Mouse (Mus musculus): ENCODE data around the gene Laptm5. TPM values are rescaled to one million over a fixed set of nuclear protein-coding genes. Genes with fewer than 3 reads are reported as not detected.

Laptm5 gene
- polyA plus RNA-seq, 1 experiment from 2014 or later, result 23.7 TPM

DNA sequence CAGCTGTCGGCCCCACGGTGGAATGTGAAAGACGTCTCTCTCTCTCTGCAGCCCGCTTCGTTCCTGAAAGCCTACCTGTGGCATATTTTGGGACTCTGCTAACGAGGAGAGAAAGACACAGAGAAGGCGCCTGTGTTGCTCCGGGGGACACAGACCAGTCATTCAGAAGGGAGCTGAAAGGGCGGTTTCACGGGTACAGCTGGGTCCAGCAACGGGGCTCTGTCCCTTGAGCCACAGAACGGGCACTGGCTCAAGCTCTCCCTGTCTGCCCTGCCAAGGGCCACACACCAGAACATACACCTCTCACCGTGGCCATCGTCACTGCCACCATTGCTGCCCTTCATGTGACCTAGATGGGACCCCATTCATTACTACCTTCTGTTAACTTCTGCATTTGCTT is 29.7 kb downstream of the Laptm5 start:
- no peaks in the 10 kb centered on the region for H3K36me3 ChIP-seq
- no peaks in the 10 kb centered on the region for H3K9me3 ChIP-seq
- H3K9ac ChIP-seq (replicated peaks), result no peak overlapping the region
- ATAC-seq, result no peak
- 67% methylated on average over 14 of the region's 14 CpGs for WGBS
- no peak overlapping the region for H3K4me3 ChIP-seq (replicated peaks)
- H3K27ac ChIP-seq, result no peak overlapping the region
- no peaks in the 10 kb centered on the region for H3K4me1 ChIP-seq (replicated peaks)
- H3K4me2 ChIP-seq (replicated peaks), result no peak overlapping the region
- peaks cover 7% of the 10 kb centered on the region; the same call in 1 of the 2 replicates for H3K27me3 ChIP-seq

DNA sequence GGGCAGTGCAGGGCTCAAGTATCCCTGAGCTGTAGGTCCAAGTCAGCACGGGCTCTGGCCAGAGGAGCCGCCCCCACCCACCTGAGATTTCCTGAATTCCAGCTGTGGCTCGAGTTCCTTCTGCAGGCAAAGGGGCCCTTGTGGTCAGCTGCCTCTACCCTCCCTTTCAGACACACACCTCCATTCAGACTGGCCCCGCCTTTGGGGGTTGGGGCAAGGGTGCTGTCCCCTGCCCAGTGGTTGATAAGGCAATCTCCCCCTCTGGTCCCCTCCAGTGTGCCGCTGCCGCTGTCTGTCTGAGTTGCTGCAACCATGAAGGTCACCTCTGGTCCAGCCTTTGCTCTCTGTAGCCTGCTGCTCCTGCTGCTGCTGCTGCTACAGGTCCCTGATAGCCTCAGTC is 31.2 kb downstream of the Laptm5 start, which contains the start of gene Matn1:
Matn1 (plus strand) TSS at position 274 of the 400 bp plus-strand sequence.
- Histone ChIP-seq H3K27me3 (peaks cover 7% of the 10 kb centered on the region; the same call in 1 of the 2 replicates), H3K4me2 (replicated peaks) (no peak within 1 kb of the TSS), H3K4me3 (replicated peaks) (no peak within 1 kb of the TSS), H3K27ac (no peak within 1 kb of the TSS), H3K4me1 (replicated peaks) (no peaks in the 10 kb centered on the region), H3K9me3 (no peaks in the 10 kb centered on the region), H3K9ac (replicated peaks) (no peak within 1 kb of the TSS), H3K36me3 (no peaks in the 10 kb centered on the region)
- ATAC-seq, result no peak
- WGBS, result 50% methylated on average over 6 of the region's 6 CpGs

DNA sequence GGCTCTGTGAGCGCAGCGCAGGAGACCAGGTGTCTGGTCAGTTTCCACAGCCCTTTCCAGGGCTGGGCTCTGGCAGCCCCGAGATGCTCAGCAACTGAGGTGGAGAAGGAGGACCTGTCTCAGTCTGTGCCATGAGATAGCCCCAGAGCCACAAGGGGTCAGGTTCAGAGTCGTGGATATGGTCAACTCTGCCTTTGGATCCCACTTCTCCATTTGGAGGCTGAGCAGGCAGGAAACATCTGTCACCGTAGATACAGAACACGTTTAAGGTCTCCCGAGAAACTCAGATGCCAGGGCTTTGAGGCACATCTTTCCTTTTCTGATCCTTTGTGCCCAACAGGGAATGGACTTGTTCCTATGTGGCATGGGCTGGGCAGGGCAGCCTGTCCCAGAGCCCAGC is 31.9 kb downstream of the Laptm5 start:
- WGBS, result 86% methylated on average over 7 of the region's 7 CpGs
- Histone ChIP-seq H3K36me3 (no peaks in the 10 kb centered on the region), H3K9ac (replicated peaks) (no peak overlapping the region), H3K9me3 (no peaks in the 10 kb centered on the region), H3K4me2 (replicated peaks) (no peak overlapping the region), H3K27me3 (peaks cover 7% of the 10 kb centered on the region; the same call in 1 of the 2 replicates), H3K4me1 (replicated peaks) (no peaks in the 10 kb centered on the region), H3K27ac (no peak overlapping the region), H3K4me3 (replicated peaks) (no peak overlapping the region)
- no peak for ATAC-seq

DNA sequence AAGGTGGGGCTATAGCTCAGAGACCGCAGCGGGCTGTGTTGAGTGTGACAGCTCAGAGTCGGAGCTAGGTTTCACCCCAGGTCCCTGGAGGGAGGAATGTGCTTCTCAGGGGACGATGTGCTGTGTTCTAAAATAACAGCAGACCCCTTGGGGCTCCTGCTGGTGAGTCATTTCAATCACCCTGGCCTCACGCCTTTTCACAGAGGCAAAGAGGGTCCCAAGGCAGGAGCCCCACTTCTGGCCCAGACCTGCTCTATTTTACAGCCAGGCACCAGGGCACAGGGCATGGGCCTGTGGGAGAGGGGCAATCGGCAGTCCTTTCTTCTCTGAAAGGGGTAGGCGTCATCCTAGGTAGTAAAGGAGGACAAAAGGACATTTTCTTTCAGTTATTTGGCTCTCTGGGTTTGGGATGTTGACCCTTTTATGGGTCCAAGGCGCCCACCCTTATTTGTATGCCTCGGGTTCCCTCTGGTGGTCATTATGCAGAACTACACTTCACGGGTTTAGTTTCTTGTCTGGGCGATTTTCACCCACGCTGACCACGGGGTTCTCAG is 34.2 kb downstream of the Laptm5 start:
- WGBS, result 21% methylated on average over 13 of the region's 13 CpGs
- Histone ChIP-seq H3K9me3 (no peaks in the 10 kb centered on the region), H3K4me2 (replicated peaks) (no peak overlapping the region), H3K4me3 (replicated peaks) (no peak overlapping the region), H3K4me1 (replicated peaks) (no peaks in the 10 kb centered on the region), H3K27ac (no peak overlapping the region), H3K9ac (replicated peaks) (no peak overlapping the region), H3K36me3 (no peaks in the 10 kb centered on the region), H3K27me3 (peaks cover 7% of the 10 kb centered on the region; the same call in 1 of the 2 replicates)
- peak; percentile 53; the same call in 1 of the 2 replicates for ATAC-seq

DNA sequence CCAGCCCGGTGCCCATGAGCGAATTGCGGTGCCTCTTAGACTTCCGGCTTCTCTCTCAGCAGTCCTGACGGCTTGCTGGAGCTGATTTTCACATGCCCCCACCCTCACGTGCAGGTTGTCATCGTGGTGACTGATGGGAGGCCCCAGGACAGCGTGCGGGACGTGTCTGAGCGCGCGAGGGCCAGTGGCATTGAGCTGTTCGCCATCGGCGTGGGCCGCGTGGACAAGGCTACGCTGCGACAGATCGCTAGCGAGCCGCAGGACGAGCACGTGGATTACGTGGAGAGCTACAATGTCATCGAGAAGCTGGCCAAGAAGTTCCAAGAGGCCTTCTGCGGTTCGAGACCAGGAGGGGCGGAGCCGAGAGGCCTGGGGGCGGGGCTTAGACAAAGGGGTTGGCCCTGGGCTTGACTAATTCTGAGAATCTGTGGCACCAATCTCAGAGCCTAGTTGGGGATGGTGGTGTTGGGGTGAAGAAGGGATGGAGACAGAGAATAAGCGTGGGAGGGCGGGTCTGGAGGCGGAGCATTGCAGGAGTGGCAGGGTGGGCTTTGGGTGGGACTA is 37.0 kb downstream of the Laptm5 start:
- H3K9me3 ChIP-seq, result no peaks in the 10 kb centered on the region
- no peak overlapping the region for H3K4me3 ChIP-seq (replicated peaks)
- H3K4me2 ChIP-seq (replicated peaks), result no peak overlapping the region
- ATAC-seq, result no peak
- no peaks in the 10 kb centered on the region for H3K36me3 ChIP-seq
- no peak overlapping the region for H3K27ac ChIP-seq
- H3K4me1 ChIP-seq (replicated peaks), result no peaks in the 10 kb centered on the region
- WGBS, result 89% methylated on average over 35 of the region's 35 CpGs
- H3K27me3 ChIP-seq, result peaks cover 7% of the 10 kb centered on the region; the same call in 1 of the 2 replicates
- H3K9ac ChIP-seq (replicated peaks), result no peak overlapping the region

DNA sequence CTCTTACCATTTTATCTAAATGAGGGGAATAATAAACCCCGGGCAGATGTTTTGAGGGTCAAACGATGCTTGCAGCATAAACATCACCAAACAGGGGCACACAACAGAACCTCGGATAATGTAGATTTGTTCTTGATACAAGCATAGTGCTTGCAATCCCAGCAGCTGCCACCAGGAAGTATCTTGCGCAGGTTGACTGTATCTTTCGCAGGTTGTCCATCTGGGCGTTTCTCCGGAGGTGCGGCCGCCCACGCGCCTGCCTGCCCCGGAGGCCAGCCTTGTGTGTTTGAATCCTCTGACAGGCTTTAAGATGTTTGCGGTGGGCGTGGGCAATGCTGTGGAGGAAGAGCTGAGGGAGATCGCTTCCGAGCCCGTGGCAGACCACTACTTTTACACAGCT is 39.6 kb downstream of the Laptm5 start:
- Histone ChIP-seq H3K36me3 (no peaks in the 10 kb centered on the region), H3K4me2 (replicated peaks) (no peak overlapping the region), H3K27ac (no peak overlapping the region), H3K9ac (replicated peaks) (no peak overlapping the region), H3K4me3 (replicated peaks) (no peak overlapping the region), H3K4me1 (replicated peaks) (0 out of 2 replicates have a peak, but pooled peaks cover 4% of the 10 kb centered on the region), H3K9me3 (no peaks in the 10 kb centered on the region), H3K27me3 (peaks cover 5% of the 10 kb centered on the region; the same call in 1 of the 2 replicates)
- no peak for ATAC-seq
- WGBS, result 49% methylated on average over 17 of the region's 17 CpGs

DNA sequence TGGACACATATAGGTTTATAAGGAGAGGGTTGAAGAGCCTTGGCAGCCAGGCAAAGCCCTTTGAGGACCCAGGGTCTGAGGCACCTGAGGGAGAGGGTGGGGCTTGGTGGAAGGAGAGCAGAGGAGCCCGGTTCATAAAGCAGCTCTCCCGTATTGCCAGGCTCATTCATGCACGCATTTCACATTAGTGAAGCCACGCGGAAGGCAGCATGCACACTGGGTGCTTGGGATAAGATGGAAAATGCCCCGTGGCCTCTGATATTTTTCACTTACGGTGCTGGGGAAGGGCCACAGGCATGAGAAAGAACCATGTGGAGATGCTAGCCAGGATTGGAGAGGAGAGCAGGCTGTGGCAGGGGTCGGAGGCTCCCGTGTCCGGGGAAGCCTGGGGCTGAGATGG is 44.2 kb downstream of the Laptm5 start:
- no peak for ATAC-seq

DNA sequence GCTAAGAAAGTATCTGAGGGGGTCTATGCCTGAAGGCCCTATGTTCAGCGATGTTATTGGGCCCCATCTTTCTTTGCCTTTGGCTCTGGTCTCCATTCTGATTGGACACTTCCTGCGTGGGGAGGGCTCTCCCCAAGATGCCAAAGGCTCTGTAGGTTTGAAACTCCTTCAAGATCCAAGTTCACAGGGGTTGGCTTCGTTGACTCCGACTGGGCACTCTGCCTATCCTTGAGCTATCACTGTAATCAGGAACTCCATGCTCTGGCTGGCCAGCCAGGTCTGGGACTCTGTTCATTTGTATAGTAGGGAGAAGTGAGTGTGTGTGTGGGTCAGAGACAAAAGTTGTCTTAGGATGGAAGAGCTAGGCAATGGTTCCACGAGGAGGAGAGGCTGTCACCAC is 45.9 kb downstream of the Laptm5 start:
- Histone ChIP-seq H3K9me3 (no peaks in the 10 kb centered on the region), H3K27ac (no peak overlapping the region), H3K36me3 (no peaks in the 10 kb centered on the region), H3K9ac (replicated peaks) (no peak overlapping the region), H3K4me2 (replicated peaks) (no peak overlapping the region), H3K4me1 (replicated peaks) (peaks cover 21% of the 10 kb centered on the region), H3K4me3 (replicated peaks) (no peak overlapping the region), H3K27me3 (peaks cover 8% of the 10 kb centered on the region; the same call in 1 of the 2 replicates)
- 68% methylated on average over 5 of the region's 5 CpGs for WGBS
- ATAC-seq, result no peak

More for the DNA sequence above, 44.2 kb downstream of the Laptm5 start:
- Histone ChIP-seq H3K9me3 (no peaks in the 10 kb centered on the region), H3K4me1 (replicated peaks) (peaks cover 21% of the 10 kb centered on the region), H3K27me3 (peaks cover 7% of the 10 kb centered on the region; the same call in 1 of the 2 replicates), H3K27ac (no peak overlapping the region), H3K4me3 (replicated peaks) (no peak overlapping the region), H3K9ac (replicated peaks) (no peak overlapping the region), H3K36me3 (no peaks in the 10 kb centered on the region), H3K4me2 (replicated peaks) (no peak overlapping the region)
- 64% methylated on average over 10 of the region's 10 CpGs for WGBS

DNA sequence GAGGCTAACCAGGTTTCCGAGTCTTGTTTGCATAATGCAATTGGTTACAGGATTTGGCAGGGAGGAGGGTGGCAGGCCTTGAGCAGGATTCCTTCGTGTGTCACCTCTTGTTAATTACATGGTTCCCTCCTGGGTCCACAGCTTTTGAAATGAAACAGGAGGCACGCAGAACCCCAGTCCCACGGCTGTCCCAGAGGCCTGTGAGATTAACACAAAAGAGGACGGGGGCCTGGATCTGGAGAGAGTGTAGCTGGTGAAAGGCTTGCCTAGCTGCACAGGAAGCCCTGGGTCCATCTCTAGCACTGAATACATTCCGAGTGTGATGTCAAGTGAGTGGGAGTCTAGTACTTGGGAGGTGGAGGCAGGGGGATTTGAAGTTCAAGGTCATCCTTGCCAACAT is 46.8 kb downstream of the Laptm5 start:
- WGBS, result 35% methylated on average over 6 of the region's 6 CpGs
- Histone ChIP-seq H3K9ac (replicated peaks) (no peak overlapping the region), H3K27ac (0 out of 2 replicates have a peak overlapping the region, but pooled peaks have one; percentile 20), H3K4me3 (replicated peaks) (no peak overlapping the region), H3K4me2 (replicated peaks) (no peak overlapping the region), H3K4me1 (replicated peaks) (peaks cover 21% of the 10 kb centered on the region), H3K27me3 (peaks cover 8% of the 10 kb centered on the region; the same call in 1 of the 2 replicates), H3K9me3 (no peaks in the 10 kb centered on the region), H3K36me3 (no peaks in the 10 kb centered on the region)
- peak; percentile 44 for ATAC-seq

DNA sequence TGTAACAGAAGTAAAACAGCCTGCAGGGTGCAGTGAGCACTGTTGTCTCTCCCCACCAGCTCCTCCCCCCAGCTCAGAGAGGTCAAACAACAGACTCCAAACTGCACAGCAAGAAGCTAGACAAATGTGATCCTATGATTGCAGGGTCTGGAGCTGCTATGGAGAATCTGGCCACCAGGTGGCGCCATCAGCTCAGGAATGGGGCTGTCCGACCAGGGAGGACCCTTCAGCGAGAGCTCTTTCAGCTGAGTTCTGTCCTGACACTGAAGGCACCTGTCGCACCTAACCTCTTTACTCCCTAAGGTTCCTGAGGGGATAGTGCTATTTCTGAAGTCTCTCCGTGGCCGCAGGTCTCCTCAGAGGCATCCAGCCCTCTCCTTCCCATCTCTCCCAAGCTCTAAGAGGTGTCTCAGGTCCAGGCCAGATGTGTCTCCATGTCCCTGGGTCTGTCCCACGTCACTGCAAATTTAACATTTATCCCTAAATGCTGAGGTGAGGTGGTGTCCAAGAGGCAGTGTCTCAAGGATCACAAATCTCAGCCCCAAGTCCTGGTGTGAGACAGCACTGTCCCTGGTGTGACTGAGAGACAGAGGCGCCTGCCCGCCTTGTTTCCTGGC is 47.3 kb downstream of the Laptm5 start:
- no peak overlapping the region for H3K4me3 ChIP-seq (replicated peaks)
- peaks cover 8% of the 10 kb centered on the region; the same call in 1 of the 2 replicates for H3K27me3 ChIP-seq
- H3K36me3 ChIP-seq, result no peaks in the 10 kb centered on the region
- no peaks in the 10 kb centered on the region for H3K9me3 ChIP-seq
- 29% methylated on average over 9 of the region's 9 CpGs for WGBS
- no peak overlapping the region for H3K27ac ChIP-seq
- H3K9ac ChIP-seq (replicated peaks), result no peak overlapping the region
- H3K4me2 ChIP-seq (replicated peaks), result no peak overlapping the region
- ATAC-seq, result peak; percentile 68
- peaks cover 21% of the 10 kb centered on the region for H3K4me1 ChIP-seq (replicated peaks)

DNA sequence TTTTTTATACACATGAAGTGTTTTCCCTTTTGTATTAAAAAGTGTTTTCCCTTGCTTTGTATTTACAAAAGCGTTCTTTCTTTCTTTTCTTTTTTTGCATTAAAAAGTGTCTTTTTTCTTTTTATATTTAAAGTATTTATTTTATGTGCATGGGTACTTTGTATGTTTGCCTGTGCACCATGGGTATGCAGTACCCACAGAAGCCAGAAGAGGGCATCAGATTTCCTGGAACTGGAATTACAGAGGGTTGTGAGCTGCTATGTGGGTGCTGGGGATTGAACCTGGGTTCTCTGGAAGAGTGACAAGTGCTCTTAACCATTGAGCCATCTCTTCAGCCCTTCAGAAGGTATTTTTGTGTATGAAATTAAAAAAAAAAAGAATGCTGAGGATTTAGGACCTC is 58.4 kb downstream of the Laptm5 start:
- WGBS, result 97% methylated on average over 1 of the region's 1 CpGs
- Histone ChIP-seq H3K9me3 (peaks cover 5% of the 10 kb centered on the region; the same call in 1 of the 2 replicates), H3K4me1 (replicated peaks) (peaks cover 18% of the 10 kb centered on the region; the same call in 1 of the 2 replicates), H3K27me3 (no peaks in the 10 kb centered on the region), H3K9ac (replicated peaks) (no peak overlapping the region), H3K4me2 (replicated peaks) (no peak overlapping the region), H3K4me3 (replicated peaks) (no peak overlapping the region), H3K36me3 (no peaks in the 10 kb centered on the region), H3K27ac (no peak overlapping the region)
- ATAC-seq, result no peak

DNA sequence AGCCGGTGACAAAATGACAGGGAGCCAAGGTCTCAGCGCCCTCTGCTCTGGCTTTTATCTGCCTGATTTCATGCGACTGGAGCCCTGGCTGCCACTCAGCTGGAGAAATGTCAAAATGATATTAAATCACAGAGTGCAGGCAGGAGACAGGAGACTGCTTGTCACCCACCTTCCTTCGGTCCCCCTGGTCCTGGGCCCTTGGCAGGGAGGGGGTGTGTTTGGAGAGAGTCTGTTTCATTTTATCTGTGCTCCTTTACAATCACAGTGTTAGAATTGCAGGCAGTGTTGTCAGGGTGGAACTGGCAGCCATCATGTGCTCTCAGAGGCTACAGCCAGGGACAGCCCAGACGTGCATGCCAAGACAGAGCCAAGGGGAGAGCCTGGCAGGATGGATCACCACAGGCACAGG is 59.5 kb downstream of the Laptm5 start:
- Histone ChIP-seq H3K4me3 (replicated peaks) (no peak overlapping the region), H3K9ac (replicated peaks) (no peak overlapping the region), H3K27ac (peak overlapping the region; percentile 71), H3K4me1 (replicated peaks) (peaks cover 18% of the 10 kb centered on the region; the same call in 1 of the 2 replicates), H3K4me2 (replicated peaks) (no peak overlapping the region), H3K27me3 (no peaks in the 10 kb centered on the region), H3K9me3 (peaks cover 5% of the 10 kb centered on the region; the same call in 1 of the 2 replicates), H3K36me3 (no peaks in the 10 kb centered on the region)
- ATAC-seq, result 0 out of 2 replicates have a peak, but pooled peaks have one; percentile 47
- WGBS, result 64% methylated on average over 5 of the region's 5 CpGs

Data from midbrain, embryonic 13.5 days (tissue).